Mouse (Mus musculus) megakaryocyte progenitor cell, adult 5-6 weeks (primary cell): ENCODE data around the gene Cmtr1. TPM values are rescaled to one million over a fixed set of nuclear protein-coding genes. Genes with fewer than 3 reads are reported as not detected.

ENCODE experiments used
- ATAC-seq: replicated peaks from 2 replicates; pipeline ENCODE4 v1.8.0; 2016; ENCODE audit warnings: mild to moderate bottlenecking, moderate TSS enrichment, inconsistent platforms; ENCODE audit not compliant: poor library complexity
- total RNA-seq, 2 experiments: library from RNA; stranded (forward) in 1 of 2; stranded (reverse) in 1 of 2; fragments of 157-497, 149-512 nt in 1 of 2; fragments of 200-1000 nt in 1 of 2; gene quantifications; 2 replicates each; pipeline versions ENCODE4 v1.2.3 to v1.2.4; 2015 to 2017

The Cmtr1 gene
- total RNA-seq, 2 experiments from 2014 or later: 37.1 to 136 TPM

DNA sequence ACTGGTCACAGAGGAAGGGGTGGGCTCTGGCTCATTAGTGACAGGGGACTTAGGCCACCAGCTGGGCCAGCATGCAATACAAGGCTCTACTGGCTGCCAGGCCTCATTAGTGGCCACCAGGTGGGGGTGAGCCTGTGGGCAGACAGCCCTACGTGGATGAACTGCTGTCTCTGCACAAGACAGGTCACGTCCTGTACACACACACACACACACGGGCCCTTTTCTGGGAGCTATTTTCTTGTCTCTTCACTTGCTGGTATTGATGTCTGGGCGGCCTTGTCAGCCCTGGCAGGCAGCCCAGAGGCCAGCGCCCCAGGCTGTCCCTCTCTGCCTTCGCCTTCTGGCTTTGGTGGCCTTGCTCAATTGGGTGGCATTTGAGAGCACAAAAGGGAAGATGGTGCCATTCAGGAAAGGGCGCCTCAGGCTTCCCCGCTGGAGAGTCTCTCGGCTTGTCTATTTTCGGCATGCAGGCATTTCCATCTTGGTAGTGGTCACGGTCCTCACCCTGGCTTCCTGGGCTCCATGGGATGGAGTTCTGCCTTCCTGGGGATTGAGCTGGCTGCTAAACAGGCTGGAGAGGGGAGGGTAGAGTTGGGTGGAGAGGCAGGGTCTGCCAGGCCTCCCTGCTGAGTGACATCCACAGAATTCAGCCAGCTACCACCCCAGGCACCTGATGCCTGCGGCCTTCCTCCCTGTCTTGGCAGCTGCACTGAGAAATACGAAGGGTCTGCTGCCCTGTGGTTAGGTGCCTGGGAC lies 70.3 kb downstream of the Cmtr1 start:
- peak; percentile 14; the same call in 1 of the 2 replicates for ATAC-seq

DNA sequence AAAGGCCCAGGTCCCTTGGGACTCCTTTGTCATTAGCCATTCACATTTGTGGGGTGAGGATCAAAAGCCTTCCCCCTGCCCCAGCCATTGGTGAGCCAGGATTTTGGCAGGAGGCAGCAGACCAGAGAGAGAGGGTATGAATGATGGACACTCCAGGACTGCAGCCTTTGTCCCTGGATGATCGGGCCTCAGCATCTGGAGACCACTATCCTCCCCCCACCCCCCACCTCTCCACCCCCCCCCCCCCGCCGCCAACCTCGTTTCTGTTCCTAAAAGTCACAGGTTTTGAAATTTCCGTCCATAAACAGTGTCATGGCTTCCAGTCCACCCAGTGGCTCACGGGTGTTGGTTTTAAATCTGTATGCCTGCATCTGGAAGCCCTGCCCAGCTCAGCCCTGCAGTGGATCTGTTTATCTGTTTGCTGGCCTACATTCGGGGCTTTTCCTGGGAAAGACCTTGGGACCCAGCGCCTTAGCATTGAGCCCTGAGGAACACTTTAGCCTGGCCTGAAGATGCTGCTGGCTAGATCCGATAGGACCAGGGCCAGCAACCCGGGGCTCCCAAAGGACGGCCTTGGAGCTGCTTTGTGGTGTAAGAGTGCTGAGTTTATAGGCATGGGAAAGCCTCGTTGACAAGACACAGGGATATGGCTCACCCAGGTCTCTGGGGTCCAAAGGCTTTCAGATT lies 71.0 kb downstream of the Cmtr1 start:
- ATAC-seq: no peak

DNA sequence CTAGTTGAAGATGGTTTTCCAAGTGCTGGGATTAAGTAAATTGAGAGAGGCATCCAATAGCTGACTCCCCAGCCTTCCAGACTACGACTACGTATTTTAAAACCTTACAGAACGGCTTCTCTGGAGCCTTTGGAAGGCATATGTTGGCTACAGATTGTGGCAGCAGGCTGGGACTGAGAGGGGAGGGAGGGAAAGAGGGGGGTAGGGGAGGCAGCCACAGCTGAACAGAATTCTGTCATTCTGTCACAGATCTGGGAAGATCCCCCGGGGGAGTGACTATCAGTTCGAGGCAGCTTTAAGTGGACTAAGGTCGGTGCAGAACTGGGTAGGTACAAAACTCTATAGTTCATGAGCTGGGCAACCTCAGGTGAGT lies 71.5 kb downstream of the Cmtr1 start:
- ATAC-seq: no peak

DNA sequence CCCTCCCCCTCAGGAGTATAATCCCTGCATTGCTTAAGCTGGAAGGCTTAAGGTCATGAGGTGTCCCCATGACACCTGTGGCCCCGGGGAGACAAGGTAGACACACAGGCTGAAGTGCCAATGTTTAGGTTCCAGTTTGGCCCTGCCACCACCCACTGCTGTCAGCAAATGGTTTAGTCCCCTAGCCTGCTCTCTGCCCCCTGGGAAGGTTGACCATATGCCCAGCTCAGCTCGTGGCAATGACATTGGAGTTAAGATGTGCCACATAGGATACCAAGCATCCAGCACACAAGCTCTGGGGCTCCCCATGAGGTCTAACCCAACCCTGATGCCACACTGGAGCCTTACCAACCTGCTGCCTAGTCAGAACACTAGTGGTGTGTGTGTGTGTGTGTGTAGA lies 72.1 kb downstream of the Cmtr1 start:
- no peak for ATAC-seq

DNA sequence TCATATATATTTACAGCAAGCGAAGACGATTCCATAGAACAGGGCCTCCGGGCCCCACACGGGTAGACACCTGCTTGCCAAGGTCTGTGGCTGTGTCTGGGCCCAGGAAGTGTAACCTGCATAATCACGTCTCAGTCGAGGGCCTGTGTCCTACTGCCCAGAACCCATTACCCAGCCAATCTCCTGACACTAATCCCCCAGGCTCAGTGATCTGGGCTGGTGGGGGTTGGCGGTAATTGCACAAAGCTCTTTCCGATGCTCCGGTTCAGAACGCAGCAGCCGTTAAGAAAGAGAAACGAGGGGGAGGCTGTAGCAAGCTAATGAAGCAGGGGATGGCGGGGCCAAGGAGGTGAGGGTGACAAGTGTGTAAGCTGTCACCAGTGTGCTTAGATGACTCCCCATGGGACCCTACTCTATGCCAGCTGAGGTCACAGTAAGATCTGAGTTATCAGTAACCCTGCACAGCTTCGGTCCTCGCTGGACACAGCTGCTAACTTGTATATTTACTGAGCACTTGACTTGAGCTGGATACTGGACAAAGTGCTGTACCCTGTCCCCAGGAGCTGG lies 76.1 kb downstream of the Cmtr1 start:
- ATAC-seq: no peak

DNA sequence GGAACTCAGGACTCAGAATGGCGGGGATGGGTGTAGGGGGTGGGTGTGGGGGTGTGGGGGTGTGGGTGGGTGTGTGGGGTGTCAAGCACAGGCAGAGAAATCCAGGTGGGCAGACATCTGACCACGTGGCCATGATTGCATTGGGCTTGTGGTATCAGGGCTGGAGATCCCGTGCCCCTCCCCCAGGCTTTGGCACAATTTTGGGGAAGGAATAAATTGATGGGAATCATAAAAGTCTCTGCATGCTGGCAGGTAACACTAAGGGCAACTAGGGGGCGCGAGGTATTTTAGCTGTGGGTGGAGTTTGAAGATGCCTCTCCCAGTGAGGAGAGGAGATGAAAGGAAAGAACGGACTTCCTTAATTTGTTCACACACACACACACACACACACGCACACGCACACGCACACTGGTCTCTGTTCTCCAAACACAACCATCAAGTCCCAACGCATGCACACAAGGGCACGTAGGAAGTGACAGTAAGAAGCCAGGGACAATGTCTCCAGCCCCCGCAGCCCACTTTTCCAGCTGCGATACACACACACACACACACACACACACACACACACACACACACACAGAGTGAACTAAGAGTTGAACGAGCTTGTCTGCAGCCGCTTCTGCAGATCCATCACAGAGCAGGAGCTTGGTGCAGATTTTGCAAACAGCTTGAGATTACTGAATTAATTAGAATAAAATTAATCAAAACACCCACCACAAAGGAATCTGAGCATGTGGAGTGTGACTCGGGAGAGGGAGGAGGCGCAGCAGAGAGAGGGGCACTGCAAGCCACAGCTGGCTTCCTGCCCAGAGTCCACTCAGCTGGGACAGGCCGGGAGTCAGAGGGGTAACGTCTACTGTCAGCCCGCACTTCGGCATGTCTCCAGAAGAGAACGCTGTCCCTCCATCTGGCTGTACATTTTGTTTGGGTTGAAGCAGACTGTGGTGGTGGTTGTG lies 77.7 kb downstream of the Cmtr1 start:
- peak; percentile 55; the same call in 1 of the 2 replicates for ATAC-seq

DNA sequence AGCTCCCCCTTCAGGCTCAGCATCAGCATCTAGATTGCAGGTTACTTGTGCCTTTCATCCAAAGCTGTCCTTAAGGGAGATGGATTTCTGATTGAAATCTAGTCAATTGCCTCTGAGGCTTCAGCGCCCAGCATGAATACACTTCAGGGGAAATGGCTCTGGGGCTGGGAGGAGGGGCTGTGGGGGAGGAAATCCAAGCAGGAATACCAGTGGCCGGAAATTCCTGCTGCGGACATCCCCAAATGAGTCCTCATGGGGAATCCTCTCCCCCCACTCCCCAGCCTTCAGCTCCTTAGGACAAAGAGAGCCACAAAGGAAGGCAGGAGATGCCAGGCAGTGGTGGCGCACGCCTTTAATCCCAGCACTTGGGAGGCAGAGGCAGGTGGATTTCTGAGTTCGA lies 87.1 kb downstream of the Cmtr1 start:
- ATAC-seq: no peak

DNA sequence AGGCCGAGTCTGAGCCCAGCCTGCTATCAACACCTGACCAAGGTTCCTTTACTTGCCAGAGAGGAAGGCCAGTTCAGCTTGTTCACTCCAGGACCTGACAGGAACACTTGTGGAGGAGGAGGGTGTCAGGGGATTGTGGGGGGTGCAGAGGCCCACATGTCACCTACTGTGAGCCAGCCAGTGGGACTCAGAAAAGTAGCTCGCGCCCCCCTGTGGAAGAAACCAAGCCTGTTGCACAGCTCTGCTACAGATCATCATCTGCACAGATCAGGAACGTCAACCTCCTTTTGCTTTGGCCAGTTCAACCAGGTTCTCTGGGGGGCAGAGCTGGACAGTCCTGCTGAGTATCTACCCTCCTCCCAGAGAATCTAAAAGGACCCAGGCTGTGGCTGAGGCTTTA lies 94.1 kb downstream of the Cmtr1 start:
- no peak for ATAC-seq

Other genes starting within 250 kb of the Cmtr1 start
- 41.2 and 52.7 TPM in 2 replicates for gene Pim1, start 169.8 kb upstream of the Cmtr1 start, total RNA-seq (2015)
- 91.2 and 94.5 TPM in 2 replicates for gene Pim1, start 169.8 kb upstream of the Cmtr1 start, total RNA-seq (2017)
- 0.17 TPM in 1 of 2 replicates, not detected in the other for gene Gm17657, start 111.0 kb upstream of the Cmtr1 start, total RNA-seq (2015)
- gene Gm17657, start 111.0 kb upstream of the Cmtr1 start, total RNA-seq (2017): not detected in 2 replicates
- 21.7 and 24.8 TPM in 2 replicates for gene Tbc1d22b, start 110.8 kb upstream of the Cmtr1 start, total RNA-seq (2015)
- 9.3 and 11.3 TPM in 2 replicates for gene Tbc1d22b, start 110.8 kb upstream of the Cmtr1 start, total RNA-seq (2017)
- not detected in 2 replicates for gene Tmem217, start 108.2 kb upstream of the Cmtr1 start, total RNA-seq (2015)
- 0.10 TPM in 1 of 2 replicates, not detected in the other for gene Tmem217, start 108.2 kb upstream of the Cmtr1 start, total RNA-seq (2017)
- gene Rnf8, start 45.8 kb upstream of the Cmtr1 start, total RNA-seq (2015): 18.1 and 19.9 TPM in 2 replicates
- gene Rnf8, start 45.8 kb upstream of the Cmtr1 start, total RNA-seq (2017): 42.2 and 63.5 TPM in 2 replicates
- 0.68 and 0.94 TPM in 2 replicates for gene Gm28043, start 45.7 kb upstream of the Cmtr1 start, total RNA-seq (2015)
- 5.6 and 7.5 TPM in 2 replicates for gene Gm28043, start 45.7 kb upstream of the Cmtr1 start, total RNA-seq (2017)
- 19.1 and 20.1 TPM in 2 replicates for gene Ccdc167, start 56.4 kb downstream of the Cmtr1 start, total RNA-seq (2015)
- gene Ccdc167, start 56.4 kb downstream of the Cmtr1 start, total RNA-seq (2017): 6.3 and 11.3 TPM in 2 replicates